Mouse (Mus musculus): ENCODE measurements around the gene Clpsl2.
A peak's percentile ranks its signal among the peaks of the same experiment; 100 is the strongest.

The Clpsl2 gene

GRCm38 (mm10) chr17:28549111-28549510, at the start of gene Clpsl2:
Gene Clpsl2 (plus strand): TSS chr17:28549411.
- DNase-seq (ENCODE audit: low read depth, low spot score), result no peak

GRCm38 (mm10) chr17:28500465-28500864, 48.7 kb upstream of the Clpsl2 start:
- peak; percentile 68 for DNase-seq (ENCODE audit: low read depth, low spot score)

- no peak for DNase-seq (ENCODE audit: low read depth, low spot score)
Measured at GRCm38 (mm10) chr17:28502196-28502821, 46.9 kb upstream of the Clpsl2 start.

DNA sequence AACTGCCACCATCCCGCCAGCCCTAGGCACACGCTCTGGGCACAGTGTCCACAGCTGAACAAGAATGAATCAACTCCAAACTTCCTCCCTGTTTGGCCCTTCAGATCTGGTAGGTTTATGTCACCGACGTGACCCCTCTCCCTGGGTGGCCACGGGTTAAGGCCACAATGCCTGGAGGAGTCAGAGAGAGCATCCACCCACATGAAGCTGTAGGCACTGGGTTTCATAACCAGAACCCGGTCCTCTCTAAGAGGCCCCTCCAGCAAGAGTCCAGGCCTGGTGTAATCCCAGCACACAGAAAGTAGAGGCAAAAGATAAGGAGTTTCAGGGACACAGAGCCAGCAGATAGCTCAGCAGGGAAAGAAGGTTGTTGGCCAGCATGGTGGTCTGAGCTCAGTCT, 45.0 kb upstream of the Clpsl2 start:
- DNase-seq (ENCODE audit: low read depth, low spot score), result no peak

DNA sequence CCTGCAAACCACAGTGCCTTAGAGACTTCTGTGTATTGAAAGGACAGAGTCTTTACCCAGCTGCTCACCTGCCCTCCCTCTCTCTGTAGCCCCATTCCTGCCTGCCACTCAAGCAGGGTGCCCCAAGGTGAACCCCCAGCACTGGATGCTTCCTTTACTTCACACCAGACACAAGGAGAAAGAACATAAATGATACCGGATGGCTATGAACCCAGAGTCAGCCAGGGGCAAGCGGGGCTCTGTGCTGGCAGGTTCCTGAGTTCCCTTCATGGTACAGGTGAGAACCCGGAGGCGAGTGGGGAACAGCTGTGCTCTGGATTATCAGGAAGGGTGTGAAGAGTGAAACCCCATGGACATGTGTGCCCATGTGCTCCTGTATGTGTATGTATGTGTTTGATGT, 43.6 kb upstream of the Clpsl2 start:
- no peak for DNase-seq (ENCODE audit: low read depth, low spot score)

- DNase-seq (ENCODE audit: low read depth, low spot score), result peak; percentile 65
Measured at GRCm38 (mm10) chr17:28506895-28507294, 42.3 kb upstream of the Clpsl2 start.

DNA sequence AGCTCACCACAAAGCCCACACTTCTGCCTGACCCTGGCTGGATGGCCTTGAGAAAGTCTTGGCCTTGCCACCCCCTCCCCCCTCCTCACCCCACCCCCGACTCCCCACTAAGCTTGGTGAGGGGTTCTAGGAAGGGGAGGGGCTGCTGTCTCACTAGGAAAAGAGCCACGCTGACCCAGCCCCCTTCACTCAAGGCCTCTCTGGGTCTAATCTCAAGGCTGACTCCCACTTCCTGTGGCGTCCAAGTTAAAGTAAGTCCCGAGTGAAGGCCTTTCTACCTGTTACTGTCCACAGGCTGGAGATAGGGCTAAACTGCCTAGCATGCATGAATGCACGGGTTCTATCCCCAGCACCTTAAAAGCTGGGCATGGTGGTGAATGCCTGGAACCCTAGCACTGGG, 41.7 kb upstream of the Clpsl2 start:
- peak; percentile 77 for DNase-seq (ENCODE audit: low read depth, low spot score)

GRCm38 (mm10) chr17:28510445-28511342, 38.5 kb upstream of the Clpsl2 start:
- DNase-seq (ENCODE audit: low read depth, low spot score), result peak; percentile 57

GRCm38 (mm10) chr17:28511616-28512541, 37.3 kb upstream of the Clpsl2 start:
- no peak for DNase-seq (ENCODE audit: low read depth, low spot score)

DNA sequence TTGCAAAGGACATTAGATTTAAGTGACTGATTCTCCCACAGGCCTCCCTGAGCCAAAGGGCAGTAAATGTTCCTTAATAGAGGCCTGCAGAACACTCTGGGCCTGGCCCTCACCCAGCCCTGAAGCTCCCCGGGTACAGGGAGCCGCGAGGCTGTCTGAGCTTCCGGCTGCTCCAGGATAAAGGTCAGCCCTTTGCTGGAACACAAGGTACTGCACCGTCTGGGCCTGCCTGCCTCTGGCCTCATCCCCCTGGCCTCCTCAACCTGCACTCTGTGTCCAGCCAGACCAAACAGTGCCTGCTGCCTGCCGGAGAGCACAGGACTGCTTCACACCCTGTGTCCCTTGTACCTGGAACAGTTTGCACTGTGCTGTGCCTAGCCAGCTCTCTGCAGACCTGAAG, 36.5 kb upstream of the Clpsl2 start:
- DNase-seq (ENCODE audit: low read depth, low spot score), result no peak

- DNase-seq (ENCODE audit: low read depth, low spot score), result no peak
Measured at GRCm38 (mm10) chr17:28513337-28513736, 35.9 kb upstream of the Clpsl2 start.

- no peak for DNase-seq (ENCODE audit: low read depth, low spot score)
Measured at GRCm38 (mm10) chr17:28513844-28514243, 35.4 kb upstream of the Clpsl2 start.

- DNase-seq (ENCODE audit: low read depth, low spot score), result no peak
Measured at GRCm38 (mm10) chr17:28514555-28514954, 34.7 kb upstream of the Clpsl2 start.

DNA sequence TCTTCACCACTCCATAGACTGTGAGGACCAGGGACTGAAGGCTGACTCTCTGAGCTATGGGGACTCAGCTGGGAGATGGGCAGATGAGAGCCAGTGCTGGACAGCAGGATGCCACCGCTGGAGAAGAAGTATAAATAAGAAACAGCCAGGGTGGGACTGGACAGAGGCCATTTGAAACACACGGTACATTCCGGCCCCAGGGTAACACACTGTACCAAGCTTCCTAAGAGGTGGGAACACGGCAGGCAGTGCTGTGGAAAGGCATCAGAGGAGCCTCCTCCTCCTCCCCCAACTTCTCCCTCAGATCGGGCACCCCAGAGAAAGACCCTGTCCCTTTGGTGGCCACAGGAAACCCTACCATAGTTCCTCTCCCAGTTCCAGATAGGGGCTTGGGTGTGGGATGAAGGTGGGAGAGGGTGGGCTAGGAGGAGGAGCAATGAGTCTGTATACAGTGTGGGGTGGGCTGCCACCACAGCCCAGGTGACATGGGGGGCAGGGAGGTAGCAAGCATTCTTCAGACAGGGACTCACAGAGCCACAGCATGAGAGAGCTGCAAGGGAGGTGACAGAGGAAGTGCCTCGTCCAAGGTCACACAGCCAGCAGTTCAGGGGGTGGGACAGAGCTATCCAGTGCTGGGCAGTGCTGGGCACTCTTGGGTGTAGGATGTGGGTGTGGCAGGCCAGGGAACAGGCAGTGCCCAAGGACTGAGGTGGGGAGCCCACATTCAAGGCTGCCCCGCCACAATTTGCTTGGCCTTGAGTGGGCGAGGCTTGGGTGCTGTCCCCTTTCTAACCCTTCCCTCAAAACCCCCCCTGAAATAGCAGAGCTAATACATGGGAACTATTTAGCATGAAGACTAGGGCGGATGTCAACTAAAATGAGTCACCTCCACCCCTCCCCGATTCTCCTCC, 33.5 kb upstream of the Clpsl2 start:
- no peak for DNase-seq (ENCODE audit: low read depth, low spot score)

GRCm38 (mm10) chr17:28516881-28517280, 32.3 kb upstream of the Clpsl2 start:
- no peak for DNase-seq (ENCODE audit: low read depth, low spot score)

DNA sequence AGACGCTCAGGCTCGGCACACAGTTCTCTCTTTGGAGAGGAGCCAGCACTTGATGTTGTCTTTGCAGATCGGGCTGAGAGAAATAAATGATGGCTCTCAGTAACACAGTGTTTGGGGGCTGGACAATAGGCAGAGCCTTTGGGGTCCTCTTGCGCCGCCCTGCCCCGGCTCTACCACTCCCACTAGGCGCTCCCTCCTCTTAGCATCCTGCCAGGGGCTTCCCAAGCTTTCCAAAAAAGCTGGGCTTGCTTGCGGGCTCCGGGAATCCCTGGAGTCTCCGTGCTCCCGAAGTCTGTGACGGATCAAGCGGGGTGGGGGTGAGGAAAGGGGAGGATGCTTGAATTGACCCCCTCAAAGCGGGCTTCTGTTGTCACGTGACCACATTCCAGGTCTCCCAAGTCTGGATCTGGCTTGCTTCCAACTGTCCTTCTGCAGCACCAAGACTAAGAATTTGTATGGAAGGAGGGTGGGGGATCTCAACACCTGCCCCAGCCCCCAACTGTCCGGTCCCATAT, 31.7 kb upstream of the Clpsl2 start, which contains the start of gene Fkbp5:
Fkbp5 (minus strand) TSS at position 87 of the 515 bp plus-strand sequence.
- peak; percentile 81 for DNase-seq (ENCODE audit: low read depth, low spot score)

- peak; percentile 49 for DNase-seq (ENCODE audit: low read depth, low spot score)
Measured at GRCm38 (mm10) chr17:28517956-28518614, 31.1 kb upstream of the Clpsl2 start.

GRCm38 (mm10) chr17:28518615-28519071, 30.6 kb upstream of the Clpsl2 start:
- no peak for DNase-seq (ENCODE audit: low read depth, low spot score)

DNA sequence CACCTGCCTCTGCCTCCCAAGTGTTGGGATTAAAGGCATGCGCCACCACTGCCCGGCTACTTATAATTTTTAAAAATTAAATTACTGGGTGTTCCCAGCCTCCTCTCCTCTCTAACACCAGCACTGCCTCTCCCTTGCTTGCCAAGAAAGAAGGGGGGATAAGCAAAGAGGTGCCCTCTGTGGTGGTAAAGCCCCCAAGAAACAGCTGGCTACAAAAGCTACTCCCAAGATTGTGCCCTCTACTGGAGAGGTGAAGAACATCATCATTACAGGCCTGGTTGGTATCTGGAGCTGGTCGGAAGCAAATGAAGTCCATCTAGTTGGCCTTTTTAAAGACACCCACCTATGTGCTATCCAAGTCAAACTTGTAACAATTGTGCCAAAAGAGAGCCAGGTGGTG, 29.4 kb upstream of the Clpsl2 start:
- DNase-seq (ENCODE audit: low read depth, low spot score), result no peak

- no peak for DNase-seq (ENCODE audit: low read depth, low spot score)
Measured at GRCm38 (mm10) chr17:28520561-28520960, 28.6 kb upstream of the Clpsl2 start.

Measured in ES-CJ7 (cell line).